Mouse (Mus musculus): Measurements from ENCODE around the gene Hsp90aa1.

DNA sequence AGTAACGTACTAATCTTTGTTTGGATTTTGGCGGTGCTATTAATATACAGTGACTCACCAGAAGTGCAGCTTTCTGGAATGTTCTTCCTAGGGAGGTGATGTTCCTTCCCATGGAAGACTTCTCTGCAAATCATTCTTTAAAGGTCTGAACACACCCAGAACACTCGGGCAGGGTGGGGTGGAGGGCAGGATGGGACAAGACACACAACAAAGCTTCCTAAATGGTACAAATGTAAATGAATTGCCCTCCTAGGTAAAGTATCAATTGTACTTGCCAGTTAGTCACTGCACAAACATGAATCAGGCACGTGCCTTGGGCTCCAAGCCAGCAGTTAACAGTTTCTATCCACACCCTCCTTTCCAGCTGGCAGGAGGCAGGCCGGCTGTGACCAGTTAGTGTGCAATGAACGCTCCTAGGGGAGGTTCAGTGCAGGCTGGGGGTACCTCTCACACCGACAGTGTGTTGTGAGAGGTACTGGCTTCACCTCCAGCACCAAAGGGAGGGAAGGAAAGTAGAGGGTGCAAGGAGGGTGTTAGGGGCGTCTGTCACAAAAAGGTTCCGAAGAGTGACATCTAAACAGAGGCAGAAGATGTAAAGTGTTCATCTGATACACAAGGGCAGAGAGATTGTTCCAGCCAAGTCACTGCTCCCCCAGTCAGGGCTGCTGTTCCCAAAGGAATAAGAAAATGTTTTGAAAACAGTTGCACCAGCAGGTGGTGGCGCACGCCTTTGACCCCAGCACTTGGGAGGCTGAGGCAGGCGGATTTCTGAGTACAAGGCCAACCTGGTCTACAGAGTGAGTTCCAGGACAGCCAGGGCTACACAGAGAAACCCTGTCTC is 14.4 kb downstream of the Hsp90aa1 start:
- TF ChIP-seq CTCF (IDR thresholded peaks at IDR 0.05; ENCODE audit: extremely low read depth, insufficient read depth, low read length) (no peak), POLR2A (IDR thresholded peaks at IDR 0.05; ENCODE audit: extremely low read depth, insufficient read depth, low read length) (no peak)
